In genomic region chr3:10084102-10084501, GRCm38 (mm10) we compare ENCODE assay signal across 15 mouse cellular contexts. TPM values are rescaled to one million over a fixed set of nuclear protein-coding genes. Genes with fewer than 3 reads are reported as not detected.
"Had no signal": no experiment of that assay in that cellular context is flagged by ENCODE, and none has a peak within 500 bp of the region (broad histone marks: within the 10 kb centered on the region; RNA-seq: fewer than 3 reads in every experiment).

No protein-coding gene starts in this region.

- H3K4me2 ChIP-seq: lung, embryonic 14.5 days; midbrain, embryonic 13.5 days had no signal

- ATAC-seq: hindbrain, postnatal 0 days; midbrain, embryonic 13.5 days had no signal

- H3K27ac ChIP-seq: hindbrain, postnatal 0 days; kidney, postnatal 0 days; layer of hippocampus, adult 2 months; left cerebral cortex, adult 2 months; limb, embryonic 10.5 days; liver, embryonic 14.5 days; macrophage; midbrain, embryonic 13.5 days had no signal

- H3K4me1 ChIP-seq: midbrain, embryonic 13.5 days had no signal

- H3K9ac ChIP-seq: liver, embryonic 14.5 days; lung, embryonic 14.5 days; midbrain, embryonic 13.5 days had no signal

- DNase-seq: kidney, adult 9 months; kidney, postnatal 36 days; lung, embryonic 14.5 days; right cerebral cortex, postnatal 14 days; thymus, adult 2 months; thymus, postnatal 36 days had no signal

- H3K9me3 ChIP-seq: limb, embryonic 10.5 days; midbrain, embryonic 13.5 days had no signal

- H3K36me3 ChIP-seq: limb, embryonic 10.5 days; midbrain, embryonic 13.5 days had no signal

- H3K4me3 ChIP-seq: layer of hippocampus, adult 2 months; left cerebral cortex, adult 2 months; limb, embryonic 10.5 days; midbrain, embryonic 13.5 days had no signal

RNA-seq across cellular contexts. Expression of gene Gm9833, which starts 3.8 kb away (rescaled TPM):
- polyA plus RNA-seq: small intestine, adult 2 months had no signal
